Mouse (Mus musculus) CH12.LX (cell line): ENCODE data around the gene Pde4b. TPM values are rescaled to one million over a fixed set of nuclear protein-coding genes. Genes with fewer than 3 reads are reported as not detected.

ENCODE experiments used
- DNase-seq: peaks from one replicate; pipeline ENCODE4 v3.0.0-alpha.2; 2013; ENCODE audit errors: extremely low read depth
- H3K27ac ChIP-seq: 2 replicates; pipeline ENCODE4 v1.5.1; 2012; ENCODE audit warnings: low read depth, mild to moderate bottlenecking, control low read depth, moderate library complexity; ENCODE audit not compliant: insufficient read depth
- H3K27me3 ChIP-seq: replicated peaks from 2 replicates; pipeline ENCODE3; 2012; ENCODE audit warnings: inconsistent platforms
- H3K36me3 ChIP-seq, 2 experiments: replicated peaks in 1 of 2; 2 replicates each; pipeline versions ENCODE3 to v1.6.1; 2012; ENCODE audit warnings: inconsistent platforms in 1 of 2, low read length in 1 of 2, mild to moderate bottlenecking in 1 of 2, mixed read lengths in 1 of 2, moderate library complexity in 1 of 2; ENCODE audit not compliant: control insufficient read depth in 1 of 2, insufficient read depth in 1 of 2
- H3K4me1 ChIP-seq, 2 experiments: 2 replicates each; pipeline ENCODE4 v1.6.1; 2012; ENCODE audit warnings: inconsistent platforms in 1 of 2, moderate library complexity in 1 of 2; ENCODE audit not compliant: insufficient read depth in 2 of 2, control insufficient read depth in 1 of 2
- H3K4me2 ChIP-seq: 2 replicates; pipeline ENCODE4 v1.6.1; 2012; ENCODE audit warnings: low read depth, mild to moderate bottlenecking, control low read depth; ENCODE audit not compliant: poor library complexity, insufficient read depth, severe bottlenecking
- H3K4me3 ChIP-seq, 3 experiments: fragments of 150-350 bp in 1 of 3; sonication (generic) in 1 of 3; replicated peaks in 1 of 3; 2 replicates each; pipeline versions ENCODE3 to v1.5.1; 2011 to 2012; ENCODE audit warnings: low read depth in 2 of 3, low read length in 2 of 3, mild to moderate bottlenecking in 2 of 3, moderate library complexity in 2 of 3, control low read depth in 1 of 3, improper control_type of control experiment in 1 of 3, inconsistent platforms in 1 of 3, mixed read lengths in 1 of 3; ENCODE audit not compliant: poor library complexity in 1 of 3
- H3K79me2 ChIP-seq: replicated peaks from 2 replicates; pipeline ENCODE4 v1.6.1; 2012; ENCODE audit warnings: mild to moderate bottlenecking, moderate library complexity; ENCODE audit not compliant: control insufficient read depth, poor library complexity, insufficient read depth, severe bottlenecking; ENCODE audit errors: extremely low read depth
- H3K9ac ChIP-seq: 2 replicates; pipeline ENCODE4 v1.6.1; 2012; ENCODE audit warnings: low read depth, mild to moderate bottlenecking, control low read depth, moderate library complexity; ENCODE audit not compliant: insufficient read depth
- H3K9me3 ChIP-seq: replicated peaks from 2 replicates; pipeline ENCODE3; 2012; ENCODE audit warnings: low read length, inconsistent platforms, mixed read lengths
- CHD1 ChIP-seq: IDR thresholded peaks from 2 replicates; pipeline ENCODE4 v1.6.1; 2012; ENCODE audit warnings: low read depth, low read length, improper control_type of control experiment, inconsistent platforms
- CTCF ChIP-seq, 2 experiments: IDR thresholded peaks in 1 of 2; conservative IDR thresholded peaks in 1 of 2; 2 replicates each; pipeline ENCODE4 v1.5.1; 2011 to 2012; ENCODE audit warnings: low read depth in 2 of 2, low read length in 2 of 2, improper control_type of control experiment in 1 of 2, inconsistent platforms in 1 of 2, mild to moderate bottlenecking in 1 of 2, moderate library complexity in 1 of 2
- ETS1 ChIP-seq: conservative IDR thresholded peaks from 2 replicates; pipeline ENCODE4 v1.6.1; 2012; ENCODE audit warnings: low read depth, mild to moderate bottlenecking, inconsistent platforms, low read length, improper control_type of control experiment, moderate library complexity
- GABPA ChIP-seq: IDR thresholded peaks from 2 replicates; pipeline ENCODE4 v1.6.1; 2012; ENCODE audit warnings: low read depth, low read length, improper control_type of control experiment, inconsistent platforms; ENCODE audit not compliant: insufficient replicate concordance
- HCFC1 ChIP-seq: IDR thresholded peaks from 2 replicates; pipeline ENCODE4 v1.6.1; 2012; ENCODE audit warnings: low read depth, mild to moderate bottlenecking, inconsistent platforms, low read length, improper control_type of control experiment
- IRF4 ChIP-seq: IDR thresholded peaks from 2 replicates; pipeline ENCODE4 v1.6.1; 2014; ENCODE audit warnings: low read depth, mild to moderate bottlenecking, inconsistent platforms, low read length, improper control_type of control experiment
- JUND ChIP-seq: conservative IDR thresholded peaks from 2 replicates; pipeline ENCODE4 v1.6.1; 2011; ENCODE audit warnings: low read depth, low read length, improper control_type of control experiment
- MAFK ChIP-seq: IDR thresholded peaks from 2 replicates; pipeline ENCODE4 v1.6.1; 2011; ENCODE audit warnings: low read length, improper control_type of control experiment; ENCODE audit not compliant: insufficient replicate concordance
- MAX ChIP-seq: IDR thresholded peaks from 2 replicates; pipeline ENCODE4 v1.6.1; 2011; ENCODE audit warnings: low read length, improper control_type of control experiment
- MEF2A ChIP-seq: IDR thresholded peaks from 2 replicates; pipeline ENCODE4 v1.6.1; 2014; ENCODE audit warnings: low read depth, mild to moderate bottlenecking, inconsistent platforms, low read length, improper control_type of control experiment, borderline replicate concordance
- MYC ChIP-seq: IDR thresholded peaks from 2 replicates; pipeline ENCODE4 v1.6.1; 2011; ENCODE audit warnings: low read depth, mild to moderate bottlenecking, improper control_type of control experiment, low read length
- NRF1 ChIP-seq: IDR thresholded peaks from 2 replicates; pipeline ENCODE4 v1.6.1; 2014; ENCODE audit warnings: low read depth, mild to moderate bottlenecking, inconsistent platforms, low read length, improper control_type of control experiment, moderate library complexity
- PAX5 ChIP-seq: IDR thresholded peaks from 2 replicates; pipeline ENCODE4 v1.6.1; 2012; ENCODE audit warnings: low read length, inconsistent platforms, mixed read lengths
- POLR2A ChIP-seq: IDR thresholded peaks from 2 replicates; pipeline ENCODE4 v1.6.1; 2011; ENCODE audit warnings: low read depth, mild to moderate bottlenecking, improper control_type of control experiment, low read length
- RAD21 ChIP-seq: IDR thresholded peaks from 2 replicates; pipeline ENCODE4 v1.6.1; 2011; ENCODE audit warnings: low read depth, mild to moderate bottlenecking, low read length, improper control_type of control experiment, moderate library complexity
- SMC3 ChIP-seq: IDR thresholded peaks from 2 replicates; pipeline ENCODE4 v1.6.1; 2011; ENCODE audit warnings: low read depth, low read length, improper control_type of control experiment
- TBP ChIP-seq: conservative IDR thresholded peaks from 2 replicates; pipeline ENCODE4 v1.6.1; 2011; ENCODE audit warnings: low read depth, low read length, improper control_type of control experiment
- UBTF ChIP-seq: IDR thresholded peaks from 2 replicates; pipeline ENCODE4 v1.6.1; 2012; ENCODE audit warnings: low read depth, mild to moderate bottlenecking, inconsistent platforms, low read length, improper control_type of control experiment, moderate library complexity
- USF2 ChIP-seq: conservative IDR thresholded peaks from 2 replicates; pipeline ENCODE4 v1.6.1; 2011; ENCODE audit warnings: low read depth, low read length, improper control_type of control experiment
- ZC3H11A ChIP-seq: IDR thresholded peaks from 2 replicates; pipeline ENCODE4 v1.6.1; 2012; ENCODE audit warnings: low read depth, mild to moderate bottlenecking, inconsistent platforms, low read length, improper control_type of control experiment
- ZKSCAN1 ChIP-seq: IDR thresholded peaks from 2 replicates; pipeline ENCODE4 v1.6.1; 2012; ENCODE audit warnings: low read depth, inconsistent platforms, low read length, improper control_type of control experiment, borderline replicate concordance
- dilution Hi-C: fragments of 300-500 bp; cut with MboI; formaldehyde crosslinking; loops from 2 replicates; pipeline ENCODE4 v1.14.3; 2020; ENCODE audit warnings: low sequenced_read_pairs; ENCODE audit not compliant: extremely low pct_unique_long_range_greater_than_20kb, extremely low pct_ligation_motif_present
- in situ Hi-C: fragments of 300-500 bp; cut with MboI; formaldehyde crosslinking; loops from 3 replicates; pipeline ENCODE4 v1.14.3; 2019; ENCODE audit warnings: low sequenced_read_pairs, low pct_ligation_motif_present, low pct_unique_long_range_greater_than_20kb, mixed read lengths
- polyA plus RNA-seq: library from polyadenylated mRNA; unstranded; fragments of >175 nt; gene quantifications from 2 replicates; pipeline ENCODE4 v1.2.1, GENCODE M21; 2012; ENCODE audit warnings: low read depth; ENCODE audit not compliant: insufficient read length
- total RNA-seq, 2 experiments: library from RNA; depleted of rRNA; stranded (reverse); fragments of 300-350 nt in 1 of 2; fragments of >200 nt in 1 of 2; gene quantifications; 2 replicates each; pipeline ENCODE4 v1.2.3; 2012 to 2014

Gene Pde4b
- total and polyA plus RNA-seq, 3 experiments: 9.6 to 24.2 (median 21.8) TPM

- DNase-seq: no peak
- dilution Hi-C loops (loop anchor here (25.0 kb wide), 1 partner anchor 258 kb away; no protein-coding TSS in a partner anchor), in situ Hi-C loops (loop anchor here (5.0 to 25.0 kb wide), 2 partner anchors 157 to 467 kb away; no protein-coding TSS in a partner anchor)
- no peak overlapping the region for H3K9ac ChIP-seq
- TF ChIP-seq ZKSCAN1 (no peak), JUND (no peak), PAX5 (no peak), SMC3 (no peak), GABPA (no peak), HCFC1 (no peak), MAX (no peak), CTCF (conservative IDR thresholded peaks at IDR 0.05 in 1 of 2, IDR thresholded peaks at IDR 0.05 in 1 of 2; ENCODE audit: low read depth in 2 of 2, low read length in 2 of 2) (no peak), POLR2A (no peak), IRF4 (no peak), MEF2A (no peak), MAFK (no peak), CHD1 (no peak), NRF1 (no peak), MYC (no peak)
- no peak overlapping the region for H3K4me3 ChIP-seq
- H3K27ac ChIP-seq: no peak overlapping the region
- H3K27me3 ChIP-seq: no peaks in the 10 kb centered on the region
- H3K79me2 ChIP-seq: no peaks in the 10 kb centered on the region
- H3K9me3 ChIP-seq: no peaks in the 10 kb centered on the region
- H3K4me1 ChIP-seq: peaks cover 3 to 5% of the 10 kb centered on the region in 2 experiments; a peak in 3 of 4 replicates
- no peak overlapping the region for H3K4me2 ChIP-seq
- H3K36me3 ChIP-seq: no peaks in the 10 kb centered on the region
Observed at GRCm38 (mm10) chr4:102495474-102495873, 408.1 kb downstream of the Pde4b start.

DNA sequence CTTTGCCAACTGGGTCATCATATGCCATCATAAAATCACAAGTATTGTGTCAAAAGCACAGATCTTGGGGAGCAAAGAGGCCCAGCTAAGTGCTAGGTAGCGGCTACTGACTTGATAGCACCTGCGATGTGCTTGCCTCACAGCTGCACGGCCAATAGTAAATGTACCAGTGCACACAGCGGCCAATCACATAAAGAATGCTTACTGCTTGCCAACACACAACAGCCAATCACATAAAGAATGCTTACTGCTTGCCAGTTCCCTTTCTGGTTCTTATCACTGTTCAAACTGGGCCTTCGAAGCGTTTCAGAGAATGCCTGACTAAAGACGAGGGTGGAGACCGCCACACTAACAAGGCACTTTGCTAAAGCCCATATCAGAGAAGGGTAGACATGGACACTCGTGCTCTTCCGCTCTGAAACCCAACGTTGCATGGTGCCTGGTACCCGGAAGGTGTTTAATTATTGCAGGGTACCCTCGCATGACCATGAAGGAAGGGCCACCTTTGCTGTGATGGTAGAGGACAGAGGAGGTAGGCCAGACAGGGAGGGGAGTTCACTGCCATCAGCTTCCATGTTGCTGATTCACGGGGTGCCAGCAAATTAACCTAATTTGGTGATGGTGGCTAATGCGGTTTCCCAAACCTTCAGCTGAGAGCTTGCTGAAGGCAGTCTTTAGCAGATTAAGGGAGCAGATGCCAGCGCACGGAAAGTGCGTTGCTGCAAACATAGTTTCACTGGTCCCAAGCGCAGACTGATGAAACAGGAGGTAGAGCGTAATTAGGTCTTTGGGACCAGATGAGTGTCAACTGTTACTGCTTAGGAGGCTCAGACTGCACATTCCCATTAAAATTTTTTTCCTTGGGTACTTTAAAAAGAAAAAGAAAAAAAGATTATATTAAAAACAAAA is 409.2 kb downstream of the Pde4b start:
- H3K4me1 ChIP-seq: peaks cover 3 to 5% of the 10 kb centered on the region in 2 experiments; a peak in 3 of 4 replicates
- no peaks in the 10 kb centered on the region for H3K9me3 ChIP-seq
- H3K27ac ChIP-seq: no peak overlapping the region
- TF ChIP-seq UBTF: no peak
- TF ChIP-seq RAD21: no peak
- no peak for TF ChIP-seq ZC3H11A
- no peak for TF ChIP-seq IRF4
- TF ChIP-seq MYC: no peak
- TF ChIP-seq USF2: no peak
- TF ChIP-seq ETS1: no peak
- no peak for TF ChIP-seq NRF1
- TF ChIP-seq CTCF (conservative IDR thresholded peaks at IDR 0.05 in 1 of 2, IDR thresholded peaks at IDR 0.05 in 1 of 2; ENCODE audit: low read depth in 2 of 2, low read length in 2 of 2): no peak
- no peak for TF ChIP-seq TBP
- no peak for TF ChIP-seq CHD1
- in situ Hi-C loops (loop anchor here (5.0 to 25.0 kb wide), 2 partner anchors 156 to 466 kb away; no protein-coding TSS in a partner anchor), dilution Hi-C loops (loop anchor here (25.0 kb wide), 1 partner anchor 259 kb away; no protein-coding TSS in a partner anchor)
- no peaks in the 10 kb centered on the region for H3K79me2 ChIP-seq
- no peak overlapping the region for H3K9ac ChIP-seq
- no peak for DNase-seq
- no peak overlapping the region for H3K4me2 ChIP-seq
- H3K4me3 ChIP-seq: no peak overlapping the region
- H3K27me3 ChIP-seq: no peaks in the 10 kb centered on the region
- H3K36me3 ChIP-seq: no peaks in the 10 kb centered on the region
